Mouse (Mus musculus): Measurements from ENCODE around the gene Cst6.

Cst6 gene

GRCm38 (mm10) chr19:5349502-5349873 lies at the start of gene Cst6:
Cst6 (minus strand) TSS chr19:5349574.
- in situ Hi-C loops (cut with MboI; ENCODE audit: unreplicated experiment in 2 of 2): loop anchor here in 1 of 2 experiments (10.0 kb wide), 1 partner anchor 175 kb away; no protein-coding TSS in a partner anchor

GRCm38 (mm10) chr19:5395371-5395770 lies 46.0 kb upstream of the Cst6 start:
- in situ Hi-C loops (cut with MboI; ENCODE audit: unreplicated experiment in 2 of 2): no loop called here

GRCm38 (mm10) chr19:5394168-5394567 lies 44.8 kb upstream of the Cst6 start:
- in situ Hi-C loops (cut with MboI; ENCODE audit: unreplicated experiment in 2 of 2): no loop called here

GRCm38 (mm10) chr19:5392892-5393291 lies 43.5 kb upstream of the Cst6 start:
- in situ Hi-C loops (cut with MboI; ENCODE audit: unreplicated experiment in 2 of 2): no loop called here

GRCm38 (mm10) chr19:5390416-5390815 lies 41.0 kb upstream of the Cst6 start:
- in situ Hi-C loops (cut with MboI; ENCODE audit: unreplicated experiment in 2 of 2): no loop called here

- in situ Hi-C loops (cut with MboI; ENCODE audit: unreplicated experiment in 2 of 2): no loop called here
These were observed 40.3 kb upstream of the Cst6 start for GRCm38 (mm10) chr19:5389647-5390046.

- in situ Hi-C loops (cut with MboI; ENCODE audit: unreplicated experiment in 2 of 2): no loop called here
These were observed 39.3 kb upstream of the Cst6 start, which contains the start of gene Sart1 for GRCm38 (mm10) chr19:5388588-5389242. Sart1 (minus strand) TSS chr19:5388703.

- in situ Hi-C loops (cut with MboI; ENCODE audit: unreplicated experiment in 2 of 2): no loop called here
These were observed 38.7 kb upstream of the Cst6 start for GRCm38 (mm10) chr19:5388011-5388441.

- in situ Hi-C loops (cut with MboI; ENCODE audit: unreplicated experiment in 2 of 2): no loop called here
These were observed 35.3 kb upstream of the Cst6 start for GRCm38 (mm10) chr19:5384715-5385114.

- in situ Hi-C loops (cut with MboI; ENCODE audit: unreplicated experiment in 2 of 2): no loop called here
These were observed 34.0 kb upstream of the Cst6 start for GRCm38 (mm10) chr19:5383326-5383725.

GRCm38 (mm10) chr19:5377446-5377845 lies 28.1 kb upstream of the Cst6 start:
- in situ Hi-C loops (cut with MboI; ENCODE audit: unreplicated experiment in 2 of 2): loop anchor here in 1 of 2 experiments (10.0 kb wide), 1 partner anchor 47 kb away; the partner anchor contains the start of genes AI837181 and Drap1

- in situ Hi-C loops (cut with MboI; ENCODE audit: unreplicated experiment in 2 of 2): loop anchor here in 1 of 2 experiments (10.0 kb wide), 1 partner anchor 50 kb away; the partner anchor contains the start of genes AI837181 and Drap1
These were observed 25.4 kb upstream of the Cst6 start for GRCm38 (mm10) chr19:5374748-5375147.

- in situ Hi-C loops (cut with MboI; ENCODE audit: unreplicated experiment in 2 of 2): loop anchor here in 1 of 2 experiments (10.0 kb wide), 1 partner anchor 51 kb away; the partner anchor contains the start of genes AI837181 and Drap1
These were observed 24.8 kb upstream of the Cst6 start for GRCm38 (mm10) chr19:5374177-5374576.

- in situ Hi-C loops (cut with MboI; ENCODE audit: unreplicated experiment in 2 of 2): loop anchor here in 1 of 2 experiments (10.0 kb wide), 1 partner anchor 52 kb away; the partner anchor contains the start of genes AI837181 and Drap1
These were observed 23.4 kb upstream of the Cst6 start for GRCm38 (mm10) chr19:5372724-5373123.

GRCm38 (mm10) chr19:5370932-5371331 lies 21.6 kb upstream of the Cst6 start:
- in situ Hi-C loops (cut with MboI; ENCODE audit: unreplicated experiment in 2 of 2): loop anchor here in 1 of 2 experiments (10.0 kb wide), 1 partner anchor 54 kb away; the partner anchor contains the start of genes AI837181 and Drap1

- in situ Hi-C loops (cut with MboI; ENCODE audit: unreplicated experiment in 2 of 2): loop anchor here in 1 of 2 experiments (5.0 kb wide), 1 partner anchor 120 kb away; the partner anchor contains the start of gene Mus81
These were observed 18.1 kb upstream of the Cst6 start for GRCm38 (mm10) chr19:5367455-5367854.

GRCm38 (mm10) chr19:5367053-5367359 lies 17.6 kb upstream of the Cst6 start, which contains the start of gene Banf1:
Banf1 (minus strand) TSS chr19:5367168.
- in situ Hi-C loops (cut with MboI; ENCODE audit: unreplicated experiment in 2 of 2): loop anchor here in 1 of 2 experiments (5.0 kb wide), 1 partner anchor 120 kb away; the partner anchor contains the start of gene Mus81

GRCm38 (mm10) chr19:5366175-5367052 lies 17.0 kb upstream of the Cst6 start, which contains the start of gene Eif1ad:
Eif1ad (plus strand) TSS chr19:5366741.
- in situ Hi-C loops (cut with MboI; ENCODE audit: unreplicated experiment in 2 of 2): loop anchor here in 1 of 2 experiments (5.0 kb wide), 1 partner anchor 121 kb away; the partner anchor contains the start of gene Mus81

GRCm38 (mm10) chr19:5365751-5366150 lies 16.4 kb upstream of the Cst6 start:
- in situ Hi-C loops (cut with MboI; ENCODE audit: unreplicated experiment in 2 of 2): loop anchor here in 1 of 2 experiments (5.0 kb wide), 1 partner anchor 122 kb away; the partner anchor contains the start of gene Mus81

- in situ Hi-C loops (cut with MboI; ENCODE audit: unreplicated experiment in 2 of 2): no loop called here
These were observed 14.8 kb upstream of the Cst6 start for GRCm38 (mm10) chr19:5364124-5364523.

- in situ Hi-C loops (cut with MboI; ENCODE audit: unreplicated experiment in 2 of 2): no loop called here
These were observed 12.8 kb upstream of the Cst6 start for GRCm38 (mm10) chr19:5362186-5362585.
